Mouse (Mus musculus): Measurements from ENCODE around the gene Tmem211. TPM values are rescaled to one million over a fixed set of nuclear protein-coding genes. Genes with fewer than 3 reads are reported as not detected.
A peak's percentile ranks its signal among the peaks of the same experiment; 100 is the strongest.

Gene Tmem211
- polyA plus RNA-seq, 1 experiment from 2014 or later: 0.09 TPM

GRCm38 (mm10) chr5:113250806-113251205, 24.1 kb downstream of the Tmem211 start:
- Histone ChIP-seq H3K27ac (ENCODE audit: low read length) (no peak overlapping the region), H3K4me1 (ENCODE audit: insufficient read depth, low read length) (no peaks in the 10 kb centered on the region), H3K36me3 (ENCODE audit: insufficient read depth, low read length) (no peaks in the 10 kb centered on the region), H3K4me3 (ENCODE audit: low read length) (no peak overlapping the region), H3K9ac (replicated peaks; ENCODE audit: low read length) (no peak overlapping the region), H3K27me3 (ENCODE audit: insufficient read depth, low read length) (no peaks in the 10 kb centered on the region), H3K9me3 (ENCODE audit: low read length) (no peaks in the 10 kb centered on the region), H3K4me2 (replicated peaks; ENCODE audit: low read depth, low read length) (no peak overlapping the region)
- WGBS: 93% methylated on average over 11 of the region's 11 CpGs
- no peak for ATAC-seq (ENCODE audit: low FRiP score, low TSS enrichment)

- Histone ChIP-seq H3K36me3 (ENCODE audit: insufficient read depth, low read length) (no peaks in the 10 kb centered on the region), H3K27ac (ENCODE audit: low read length) (no peak overlapping the region), H3K9ac (replicated peaks; ENCODE audit: low read length) (no peak overlapping the region), H3K9me3 (ENCODE audit: low read length) (no peaks in the 10 kb centered on the region), H3K4me2 (replicated peaks; ENCODE audit: low read depth, low read length) (no peak overlapping the region), H3K4me1 (ENCODE audit: insufficient read depth, low read length) (no peaks in the 10 kb centered on the region), H3K27me3 (ENCODE audit: insufficient read depth, low read length) (no peaks in the 10 kb centered on the region), H3K4me3 (ENCODE audit: low read length) (no peak overlapping the region)
- WGBS: 81% methylated on average over 8 of the region's 8 CpGs
- ATAC-seq (ENCODE audit: low FRiP score, low TSS enrichment): no peak
Observed at GRCm38 (mm10) chr5:113265637-113266036, 38.9 kb downstream of the Tmem211 start.

- no peak overlapping the region for H3K4me3 ChIP-seq (ENCODE audit: low read length)
- peak; percentile 69; the same call in 1 of the 2 replicates for ATAC-seq (ENCODE audit: low FRiP score, low TSS enrichment)
- no peak overlapping the region for H3K9ac ChIP-seq (replicated peaks; ENCODE audit: low read length)
- H3K4me2 ChIP-seq (replicated peaks; ENCODE audit: low read depth, low read length): no peak overlapping the region
- no peak overlapping the region for H3K27ac ChIP-seq (ENCODE audit: low read length)
- no peaks in the 10 kb centered on the region for H3K9me3 ChIP-seq (ENCODE audit: low read length)
- H3K36me3 ChIP-seq (ENCODE audit: insufficient read depth, low read length): no peaks in the 10 kb centered on the region
- H3K4me1 ChIP-seq (ENCODE audit: insufficient read depth, low read length): no peaks in the 10 kb centered on the region
- H3K27me3 ChIP-seq (ENCODE audit: insufficient read depth, low read length): no peaks in the 10 kb centered on the region
Observed at GRCm38 (mm10) chr5:113268246-113268645, 41.5 kb downstream of the Tmem211 start.

- Histone ChIP-seq H3K27me3 (ENCODE audit: insufficient read depth, low read length) (no peaks in the 10 kb centered on the region), H3K9me3 (ENCODE audit: low read length) (no peaks in the 10 kb centered on the region)
Observed at GRCm38 (mm10) chr5:113270043-113270442, 43.3 kb downstream of the Tmem211 start.

GRCm38 (mm10) chr5:113271207-113271811, 44.6 kb downstream of the Tmem211 start:
- no peak overlapping the region for H3K4me2 ChIP-seq (replicated peaks; ENCODE audit: low read depth, low read length)
- H3K4me1 ChIP-seq (ENCODE audit: insufficient read depth, low read length): no peaks in the 10 kb centered on the region
- H3K27ac ChIP-seq (ENCODE audit: low read length): no peak overlapping the region
- H3K36me3 ChIP-seq (ENCODE audit: insufficient read depth, low read length): no peaks in the 10 kb centered on the region
- no peak for ATAC-seq (ENCODE audit: low FRiP score, low TSS enrichment)
- H3K27me3 ChIP-seq (ENCODE audit: insufficient read depth, low read length): no peaks in the 10 kb centered on the region
- H3K4me3 ChIP-seq (ENCODE audit: low read length): no peak overlapping the region
- no peak overlapping the region for H3K9ac ChIP-seq (replicated peaks; ENCODE audit: low read length)
- no peaks in the 10 kb centered on the region for H3K9me3 ChIP-seq (ENCODE audit: low read length)
- WGBS: 57% methylated on average over 11 of the region's 11 CpGs

More at GRCm38 (mm10) chr5:113270043-113270442, 43.3 kb downstream of the Tmem211 start:
- Histone ChIP-seq H3K27ac (ENCODE audit: low read length) (no peak overlapping the region), H3K4me3 (ENCODE audit: low read length) (no peak overlapping the region), H3K36me3 (ENCODE audit: insufficient read depth, low read length) (no peaks in the 10 kb centered on the region), H3K4me2 (replicated peaks; ENCODE audit: low read depth, low read length) (no peak overlapping the region), H3K9ac (replicated peaks; ENCODE audit: low read length) (no peak overlapping the region), H3K4me1 (ENCODE audit: insufficient read depth, low read length) (no peaks in the 10 kb centered on the region)
- ATAC-seq (ENCODE audit: low FRiP score, low TSS enrichment): no peak
- WGBS: 87% methylated on average over 3 of the region's 3 CpGs

GRCm38 (mm10) chr5:113275839-113276238, 49.1 kb downstream of the Tmem211 start:
- H3K4me3 ChIP-seq (ENCODE audit: low read length): no peak overlapping the region
- H3K9ac ChIP-seq (replicated peaks; ENCODE audit: low read length): no peak overlapping the region
- H3K4me1 ChIP-seq (ENCODE audit: insufficient read depth, low read length): no peaks in the 10 kb centered on the region
- no peak overlapping the region for H3K4me2 ChIP-seq (replicated peaks; ENCODE audit: low read depth, low read length)
- no peaks in the 10 kb centered on the region for H3K36me3 ChIP-seq (ENCODE audit: insufficient read depth, low read length)
- no peaks in the 10 kb centered on the region for H3K9me3 ChIP-seq (ENCODE audit: low read length)
- H3K27me3 ChIP-seq (ENCODE audit: insufficient read depth, low read length): no peaks in the 10 kb centered on the region
- no peak for ATAC-seq (ENCODE audit: low FRiP score, low TSS enrichment)
- H3K27ac ChIP-seq (ENCODE audit: low read length): no peak overlapping the region
- WGBS: 72% methylated on average over 10 of the region's 10 CpGs

GRCm38 (mm10) chr5:113280138-113280856, 53.6 kb downstream of the Tmem211 start:
- Histone ChIP-seq H3K36me3 (ENCODE audit: insufficient read depth, low read length) (no peaks in the 10 kb centered on the region), H3K27ac (ENCODE audit: low read length) (no peak overlapping the region), H3K9me3 (ENCODE audit: low read length) (no peaks in the 10 kb centered on the region), H3K4me3 (ENCODE audit: low read length) (peak overlapping the region; percentile 35), H3K4me1 (ENCODE audit: insufficient read depth, low read length) (no peaks in the 10 kb centered on the region), H3K4me2 (replicated peaks; ENCODE audit: low read depth, low read length) (peak overlapping the region; percentile 37), H3K9ac (replicated peaks; ENCODE audit: low read length) (no peak overlapping the region; the same call in 1 of the 2 replicates), H3K27me3 (ENCODE audit: insufficient read depth, low read length) (no peaks in the 10 kb centered on the region)
- WGBS: 23% methylated on average over 15 of the region's 15 CpGs
- peak; percentile 76; the same call in 1 of the 2 replicates for ATAC-seq (ENCODE audit: low FRiP score, low TSS enrichment)

GRCm38 (mm10) chr5:113281557-113281956, 54.8 kb downstream of the Tmem211 start:
- Histone ChIP-seq H3K9ac (replicated peaks; ENCODE audit: low read length) (no peak overlapping the region), H3K9me3 (ENCODE audit: low read length) (no peaks in the 10 kb centered on the region), H3K4me1 (ENCODE audit: insufficient read depth, low read length) (no peaks in the 10 kb centered on the region), H3K36me3 (ENCODE audit: insufficient read depth, low read length) (no peaks in the 10 kb centered on the region), H3K4me3 (ENCODE audit: low read length) (no peak overlapping the region), H3K27ac (ENCODE audit: low read length) (no peak overlapping the region), H3K4me2 (replicated peaks; ENCODE audit: low read depth, low read length) (no peak overlapping the region), H3K27me3 (ENCODE audit: insufficient read depth, low read length) (peaks cover 4% of the 10 kb centered on the region; the same call in 1 of the 2 replicates)
- ATAC-seq (ENCODE audit: low FRiP score, low TSS enrichment): no peak
- 83% methylated on average over 7 of the region's 7 CpGs for WGBS

- 71% methylated on average over 2 of the region's 2 CpGs for WGBS
- Histone ChIP-seq H3K4me3 (ENCODE audit: low read length) (no peak overlapping the region), H3K36me3 (ENCODE audit: insufficient read depth, low read length) (no peaks in the 10 kb centered on the region), H3K9me3 (ENCODE audit: low read length) (no peaks in the 10 kb centered on the region), H3K4me1 (ENCODE audit: insufficient read depth, low read length) (peaks cover 7% of the 10 kb centered on the region; the same call in 1 of the 2 replicates), H3K27ac (ENCODE audit: low read length) (no peak overlapping the region), H3K9ac (replicated peaks; ENCODE audit: low read length) (no peak overlapping the region), H3K27me3 (ENCODE audit: insufficient read depth, low read length) (peaks cover 25% of the 10 kb centered on the region), H3K4me2 (replicated peaks; ENCODE audit: low read depth, low read length) (no peak overlapping the region)
- ATAC-seq (ENCODE audit: low FRiP score, low TSS enrichment): no peak
Observed at GRCm38 (mm10) chr5:113283726-113284125, 57.0 kb downstream of the Tmem211 start.

- 64% methylated on average over 16 of the region's 16 CpGs for WGBS
- no peak for ATAC-seq (ENCODE audit: low FRiP score, low TSS enrichment)
- no peak overlapping the region for H3K27ac ChIP-seq (ENCODE audit: low read length)
Observed at GRCm38 (mm10) chr5:113285541-113285940, 58.8 kb downstream of the Tmem211 start.

More at GRCm38 (mm10) chr5:113285541-113285940, 58.8 kb downstream of the Tmem211 start:
- H3K4me1 ChIP-seq (ENCODE audit: insufficient read depth, low read length): peaks cover 7% of the 10 kb centered on the region; the same call in 1 of the 2 replicates
- peaks cover 35% of the 10 kb centered on the region for H3K27me3 ChIP-seq (ENCODE audit: insufficient read depth, low read length)
- H3K9ac ChIP-seq (replicated peaks; ENCODE audit: low read length): no peak overlapping the region
- H3K4me3 ChIP-seq (ENCODE audit: low read length): no peak overlapping the region
- no peak overlapping the region for H3K4me2 ChIP-seq (replicated peaks; ENCODE audit: low read depth, low read length)
- H3K9me3 ChIP-seq (ENCODE audit: low read length): no peaks in the 10 kb centered on the region
- H3K36me3 ChIP-seq (ENCODE audit: insufficient read depth, low read length): no peaks in the 10 kb centered on the region

All from kidney, embryonic 16.5 days (tissue).